Mouse (Mus musculus): Measurements from ENCODE around the gene Bicra. TPM values are rescaled to one million over a fixed set of nuclear protein-coding genes. Genes with fewer than 3 reads are reported as not detected.

Bicra gene
- polyA plus RNA-seq, 1 experiment from 2014 or later, result 9.2 TPM

DNA sequence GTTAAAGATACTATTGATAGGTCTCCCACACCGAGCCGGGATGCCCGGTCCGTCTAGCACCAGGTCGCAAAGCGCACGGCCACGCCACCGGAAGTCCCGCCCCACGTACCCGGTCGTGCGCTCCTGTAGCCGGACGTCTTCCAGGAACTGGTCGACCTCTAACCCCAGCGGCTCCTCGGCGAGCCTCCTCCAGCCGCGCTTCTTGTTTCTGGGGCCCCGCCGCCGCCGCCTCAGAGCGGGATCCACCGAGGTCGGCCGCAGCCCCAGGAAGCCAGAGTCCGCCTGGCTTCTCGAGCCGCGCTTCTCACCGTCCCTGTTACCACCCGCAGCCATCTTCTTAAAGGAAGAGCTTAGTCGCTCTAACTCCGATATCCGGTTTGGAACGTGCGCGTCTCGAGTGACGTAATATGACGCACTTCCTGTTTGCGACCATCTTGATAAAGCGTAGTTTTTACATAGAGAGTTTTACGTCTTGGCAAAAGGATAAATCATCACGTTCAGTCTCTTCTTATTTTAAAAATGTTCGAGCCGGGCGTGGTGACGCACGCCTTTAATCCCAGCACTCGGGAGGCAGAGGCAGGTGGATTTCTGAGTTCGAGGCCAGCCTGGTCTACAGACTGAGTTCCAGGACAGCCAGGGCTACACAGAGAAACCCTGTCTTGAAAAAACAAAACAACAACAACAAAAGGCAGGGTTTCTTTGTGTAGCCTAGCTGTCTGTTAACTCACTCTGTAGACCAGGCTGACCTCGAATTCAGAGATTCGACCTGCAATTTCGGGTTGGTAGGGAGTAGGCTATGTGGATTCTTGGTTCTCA, 101.8 kb downstream of the Bicra start, which contains the start of gene Nop53:
Gene Nop53, minus strand, starts transcription at position 354 of the 816 bp plus-strand sequence.
- no peaks in the 10 kb centered on the region for H3K9me3 ChIP-seq
- H3K27me3 ChIP-seq (replicated peaks), result no peaks in the 10 kb centered on the region
- H3K4me3 ChIP-seq, result peak within 1 kb of the TSS; percentile 75
- H3K9ac ChIP-seq, result peak within 1 kb of the TSS; percentile 78
- peak within 1 kb of the TSS; percentile 78 for H3K4me2 ChIP-seq
- ATAC-seq (replicated peaks), result peak; percentile 96
- H3K36me3 ChIP-seq (replicated peaks), result peaks cover 20% of the 10 kb centered on the region
- peak within 1 kb of the TSS; percentile 97 for H3K27ac ChIP-seq
- 1% methylated on average over 59 of the region's 59 CpGs for WGBS
- peaks cover 25% of the 10 kb centered on the region for H3K4me1 ChIP-seq

GRCm38 (mm10) chr7:15945211-15945610, 102.5 kb downstream of the Bicra start:
- no peak for ATAC-seq (replicated peaks)
- H3K4me1 ChIP-seq, result peaks cover 25% of the 10 kb centered on the region
- peak overlapping the region; percentile 78 for H3K4me2 ChIP-seq
- no peaks in the 10 kb centered on the region for H3K27me3 ChIP-seq (replicated peaks)
- peaks cover 25% of the 10 kb centered on the region for H3K36me3 ChIP-seq (replicated peaks)
- H3K27ac ChIP-seq, result peak overlapping the region; percentile 97; the same call in 1 of the 2 replicates
- no peaks in the 10 kb centered on the region for H3K9me3 ChIP-seq
- H3K9ac ChIP-seq, result peak overlapping the region; percentile 78
- peak overlapping the region; percentile 75 for H3K4me3 ChIP-seq
- 7% methylated on average over 8 of the region's 8 CpGs for WGBS

- WGBS, result 91% methylated on average over 1 of the region's 1 CpGs
- no peaks in the 10 kb centered on the region for H3K9me3 ChIP-seq
- H3K36me3 ChIP-seq (replicated peaks), result peaks cover 31% of the 10 kb centered on the region
- H3K27me3 ChIP-seq (replicated peaks), result no peaks in the 10 kb centered on the region
- no peak overlapping the region for H3K9ac ChIP-seq
- no peak overlapping the region; the same call in 1 of the 2 replicates for H3K4me2 ChIP-seq
- H3K27ac ChIP-seq, result no peak overlapping the region
- no peak overlapping the region for H3K4me3 ChIP-seq
- ATAC-seq (replicated peaks), result no peak
- H3K4me1 ChIP-seq, result peaks cover 25% of the 10 kb centered on the region
These were observed 103.4 kb downstream of the Bicra start for GRCm38 (mm10) chr7:15944311-15944710.

GRCm38 (mm10) chr7:15938621-15939020, 109.1 kb downstream of the Bicra start:
- Histone ChIP-seq H3K27ac (no peak overlapping the region), H3K4me2 (no peak overlapping the region), H3K27me3 (replicated peaks) (no peaks in the 10 kb centered on the region), H3K36me3 (replicated peaks) (peaks cover 63% of the 10 kb centered on the region), H3K4me1 (peaks cover 4% of the 10 kb centered on the region; the same call in 1 of the 2 replicates), H3K9ac (no peak overlapping the region), H3K4me3 (no peak overlapping the region), H3K9me3 (no peaks in the 10 kb centered on the region)
- 90% methylated on average over 3 of the region's 3 CpGs for WGBS
- ATAC-seq (replicated peaks), result no peak

DNA sequence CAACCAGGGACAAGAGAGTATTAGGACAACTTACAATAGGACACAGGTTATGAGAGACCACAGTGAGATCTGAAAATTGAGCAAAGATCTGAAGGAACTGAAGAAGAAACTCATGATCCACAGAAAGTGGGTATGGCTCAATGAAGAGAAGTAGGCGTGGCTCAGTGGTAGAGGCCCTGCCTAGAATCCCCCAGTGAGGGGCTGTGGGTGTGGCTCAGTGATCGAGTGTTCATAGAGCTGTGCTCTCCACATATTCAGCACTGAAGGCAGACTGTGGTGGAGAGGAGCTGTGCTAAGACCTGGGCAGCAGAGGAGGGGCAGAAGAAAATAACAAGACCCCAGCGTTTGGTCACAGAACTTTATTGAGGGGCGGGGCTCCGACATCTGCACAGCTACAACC, 110.2 kb downstream of the Bicra start:
- H3K9ac ChIP-seq, result no peak overlapping the region
- no peak overlapping the region for H3K4me2 ChIP-seq
- no peak for ATAC-seq (replicated peaks)
- WGBS, result 93% methylated on average over 5 of the region's 5 CpGs
- no peak overlapping the region for H3K4me3 ChIP-seq
- no peaks in the 10 kb centered on the region for H3K4me1 ChIP-seq
- peaks cover 59% of the 10 kb centered on the region for H3K36me3 ChIP-seq (replicated peaks)
- no peaks in the 10 kb centered on the region for H3K9me3 ChIP-seq
- H3K27ac ChIP-seq, result no peak overlapping the region
- no peaks in the 10 kb centered on the region for H3K27me3 ChIP-seq (replicated peaks)

GRCm38 (mm10) chr7:15933437-15934359, 114.0 kb downstream of the Bicra start:
- H3K27me3 ChIP-seq (replicated peaks), result no peaks in the 10 kb centered on the region

GRCm38 (mm10) chr7:15931635-15932034, 116.1 kb downstream of the Bicra start:
- WGBS, result 86% methylated on average over 3 of the region's 3 CpGs
- Histone ChIP-seq H3K4me1 (no peaks in the 10 kb centered on the region), H3K4me3 (no peak overlapping the region), H3K36me3 (replicated peaks) (peaks cover 5% of the 10 kb centered on the region), H3K9ac (no peak overlapping the region), H3K27me3 (replicated peaks) (no peaks in the 10 kb centered on the region), H3K27ac (no peak overlapping the region), H3K9me3 (no peaks in the 10 kb centered on the region), H3K4me2 (no peak overlapping the region)
- ATAC-seq (replicated peaks), result no peak

More at GRCm38 (mm10) chr7:15933437-15934359, 114.0 kb downstream of the Bicra start:
- Histone ChIP-seq H3K27ac (no peak overlapping the region), H3K4me1 (no peaks in the 10 kb centered on the region), H3K4me3 (no peak overlapping the region), H3K36me3 (replicated peaks) (peaks cover 26% of the 10 kb centered on the region), H3K9me3 (no peaks in the 10 kb centered on the region), H3K9ac (no peak overlapping the region), H3K4me2 (no peak overlapping the region)
- WGBS, result 66% methylated on average over 16 of the region's 16 CpGs
- ATAC-seq (replicated peaks), result no peak

GRCm38 (mm10) chr7:15930543-15930942, 117.2 kb downstream of the Bicra start:
- H3K9ac ChIP-seq, result no peak overlapping the region
- H3K36me3 ChIP-seq (replicated peaks), result no peaks in the 10 kb centered on the region
- no peaks in the 10 kb centered on the region for H3K9me3 ChIP-seq
- 68% methylated on average over 2 of the region's 2 CpGs for WGBS
- no peaks in the 10 kb centered on the region for H3K4me1 ChIP-seq
- ATAC-seq (replicated peaks), result no peak
- H3K4me2 ChIP-seq, result no peak overlapping the region
- H3K27ac ChIP-seq, result no peak overlapping the region
- no peaks in the 10 kb centered on the region for H3K27me3 ChIP-seq (replicated peaks)
- no peak overlapping the region for H3K4me3 ChIP-seq

GRCm38 (mm10) chr7:15929910-15930309, 117.8 kb downstream of the Bicra start:
- no peaks in the 10 kb centered on the region for H3K36me3 ChIP-seq (replicated peaks)
- no peak overlapping the region for H3K9ac ChIP-seq
- no peak for ATAC-seq (replicated peaks)
- no peak overlapping the region for H3K4me2 ChIP-seq
- H3K4me3 ChIP-seq, result no peak overlapping the region
- 41% methylated on average over 4 of the region's 4 CpGs for WGBS
- no peaks in the 10 kb centered on the region for H3K9me3 ChIP-seq
- no peaks in the 10 kb centered on the region for H3K4me1 ChIP-seq
- H3K27ac ChIP-seq, result no peak overlapping the region
- no peaks in the 10 kb centered on the region for H3K27me3 ChIP-seq (replicated peaks)

GRCm38 (mm10) chr7:15922220-15922773, 125.4 kb downstream of the Bicra start, which contains the start of gene Selenow:
Selenow (minus strand) TSS chr7:15922402.
- peak; percentile 97 for ATAC-seq (replicated peaks)
- no peaks in the 10 kb centered on the region for H3K9me3 ChIP-seq

DNA sequence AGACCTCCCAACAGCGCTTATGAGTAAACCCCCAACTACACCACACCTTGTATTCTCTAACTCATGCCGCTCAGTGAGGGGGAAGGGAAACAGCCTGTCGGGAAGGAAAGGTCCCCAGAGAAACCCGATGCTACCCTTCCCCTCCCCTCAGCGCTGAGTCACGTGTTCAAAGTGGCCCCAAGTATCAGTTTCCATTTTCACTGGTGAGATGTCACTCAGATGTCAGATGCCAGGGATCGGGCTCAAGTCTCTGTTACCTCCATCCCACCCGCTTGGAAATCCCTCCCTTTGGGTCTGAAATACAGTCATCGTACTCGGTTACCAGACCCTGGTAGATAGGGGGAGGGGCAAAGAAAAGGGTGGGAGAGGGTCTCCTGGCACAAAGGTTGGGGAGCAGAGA, 125.9 kb downstream of the Bicra start:
- Histone ChIP-seq H3K27me3 (replicated peaks) (no peaks in the 10 kb centered on the region), H3K4me1 (peaks cover 26% of the 10 kb centered on the region), H3K4me2 (peak overlapping the region; percentile 85), H3K4me3 (peak overlapping the region; percentile 76), H3K27ac (peak overlapping the region; percentile 92), H3K36me3 (replicated peaks) (peaks cover 22% of the 10 kb centered on the region; the same call in 1 of the 2 replicates), H3K9ac (peak overlapping the region; percentile 77), H3K9me3 (no peaks in the 10 kb centered on the region)
- under 1% methylated on average over 10 of the region's 10 CpGs for WGBS
- ATAC-seq (replicated peaks), result peak; percentile 59

More at GRCm38 (mm10) chr7:15922220-15922773, 125.4 kb downstream of the Bicra start, which contains the start of gene Selenow:
- WGBS, result under 1% methylated on average over 33 of the region's 33 CpGs
- Histone ChIP-seq H3K9ac (peak within 1 kb of the TSS; percentile 77), H3K4me1 (peaks cover 26% of the 10 kb centered on the region), H3K4me2 (peak within 1 kb of the TSS; percentile 85), H3K27me3 (replicated peaks) (no peaks in the 10 kb centered on the region), H3K4me3 (peak within 1 kb of the TSS; percentile 76), H3K27ac (peak within 1 kb of the TSS; percentile 92), H3K36me3 (replicated peaks) (peaks cover 18% of the 10 kb centered on the region; the same call in 1 of the 2 replicates)

Measured in midbrain, embryonic 15.5 days (tissue).